Mouse (Mus musculus) midbrain, embryonic 12.5 days (tissue): ENCODE results near the gene Prlhr. TPM values are rescaled to one million over a fixed set of nuclear protein-coding genes. Genes with fewer than 3 reads are reported as not detected.

Experiments
- ATAC-seq: fragments of 200-750 bp; cut with Nextera tagmentation; 2 replicates; pipeline ENCODE4 v1.8.0; 2017; ENCODE audit warnings: low read depth, moderate TSS enrichment, moderate library complexity; ENCODE audit not compliant: low FRiP score
- H3K27ac ChIP-seq: fragments of 300-500 bp; sonication (generic); replicated peaks from 2 replicates; pipeline ENCODE4 v1.5.1; 2016; ENCODE audit warnings: mild to moderate bottlenecking
- H3K27me3 ChIP-seq: fragments of 300-500 bp; sonication (generic); 2 replicates; pipeline ENCODE4 v1.6.1; 2016; ENCODE audit warnings: mild to moderate bottlenecking
- H3K36me3 ChIP-seq: fragments of 300-500 bp; sonication (generic); 2 replicates; pipeline ENCODE4 v1.6.1; 2016
- H3K4me1 ChIP-seq: fragments of 300-500 bp; sonication (generic); 2 replicates; pipeline ENCODE4 v1.6.1; 2016
- H3K4me2 ChIP-seq: fragments of 300-500 bp; sonication (generic); replicated peaks from 2 replicates; pipeline ENCODE4 v1.6.1; 2016; ENCODE audit warnings: mild to moderate bottlenecking, moderate library complexity
- H3K4me3 ChIP-seq: fragments of 300-500 bp; sonication (generic); 2 replicates; pipeline ENCODE4 v1.5.1; 2016; ENCODE audit warnings: mild to moderate bottlenecking
- H3K9ac ChIP-seq: fragments of 300-500 bp; sonication (generic); replicated peaks from 2 replicates; pipeline ENCODE4 v1.6.1; 2016; ENCODE audit warnings: mild to moderate bottlenecking, moderate library complexity
- H3K9me3 ChIP-seq: fragments of 300-500 bp; sonication (generic); 2 replicates; pipeline ENCODE4 v1.6.1; 2016; ENCODE audit warnings: mild to moderate bottlenecking
- WGBS: fragments of 180-500 bp; shearing (Covaris S2); methylation state at CpG from one replicate; pipeline ENCODE4 v1.1.7; 2016; 5-methylcytosine and 5-hydroxymethylcytosine counted together
- polyA plus RNA-seq: library from polyadenylated mRNA; unstranded; fragments of >200 nt; fragmentation: Nextera tagmentation; extraction: Ambion mirVana; gene quantifications from 2 replicates; pipeline ENCODE4 v1.2.1, GENCODE M21; 2016

The Prlhr gene
- polyA plus RNA-seq, result 0.18 and 0.24 TPM in 2 replicates

- peaks cover 29% of the 10 kb centered on the region for H3K4me1 ChIP-seq
- no peaks in the 10 kb centered on the region for H3K9me3 ChIP-seq
- H3K27ac ChIP-seq, result no peak within 1 kb of the TSS
- peak within 1 kb of the TSS; percentile 40 for H3K4me3 ChIP-seq
- WGBS, result 5% methylated on average over 17 of the region's 17 CpGs
- peak; percentile 47 for ATAC-seq
- H3K9ac ChIP-seq, result peak within 1 kb of the TSS; percentile 34
- peak within 1 kb of the TSS; percentile 70 for H3K4me2 ChIP-seq
- H3K36me3 ChIP-seq, result no peaks in the 10 kb centered on the region
- peaks cover 49% of the 10 kb centered on the region for H3K27me3 ChIP-seq
These were observed at the start of gene Prlhr for GRCm38 (mm10) chr19:60468254-60468762. Gene Prlhr (minus strand): TSS chr19:60468304.

GRCm38 (mm10) chr19:60515064-60515463, 47.0 kb upstream of the Prlhr start:
- H3K36me3 ChIP-seq, result no peaks in the 10 kb centered on the region
- H3K9me3 ChIP-seq, result no peaks in the 10 kb centered on the region
- 66% methylated on average over 2 of the region's 2 CpGs for WGBS
- H3K9ac ChIP-seq, result no peak overlapping the region
- no peak overlapping the region for H3K27ac ChIP-seq
- H3K4me2 ChIP-seq, result no peak overlapping the region
- no peak for ATAC-seq
- H3K4me3 ChIP-seq, result no peak overlapping the region
- H3K4me1 ChIP-seq, result 0 out of 2 replicates have a peak, but pooled peaks cover 4% of the 10 kb centered on the region
- H3K27me3 ChIP-seq, result peaks cover 3% of the 10 kb centered on the region; the same call in 1 of the 2 replicates

GRCm38 (mm10) chr19:60513431-60513830, 45.3 kb upstream of the Prlhr start:
- Histone ChIP-seq H3K4me1 (peaks cover 4% of the 10 kb centered on the region; the same call in 1 of the 2 replicates), H3K27me3 (peaks cover 3% of the 10 kb centered on the region; the same call in 1 of the 2 replicates), H3K9ac (no peak overlapping the region), H3K36me3 (no peaks in the 10 kb centered on the region), H3K27ac (no peak overlapping the region), H3K4me2 (no peak overlapping the region), H3K9me3 (no peaks in the 10 kb centered on the region), H3K4me3 (no peak overlapping the region)
- ATAC-seq, result no peak
- 50% methylated on average over 3 of the region's 3 CpGs for WGBS

- no peaks in the 10 kb centered on the region for H3K36me3 ChIP-seq
- H3K4me1 ChIP-seq, result no peaks in the 10 kb centered on the region
- no peak overlapping the region for H3K9ac ChIP-seq
- no peak overlapping the region for H3K27ac ChIP-seq
- H3K4me2 ChIP-seq, result no peak overlapping the region
- H3K4me3 ChIP-seq, result no peak overlapping the region
- ATAC-seq, result no peak
- H3K27me3 ChIP-seq, result no peaks in the 10 kb centered on the region
- no peaks in the 10 kb centered on the region for H3K9me3 ChIP-seq
These were observed 32.1 kb upstream of the Prlhr start for GRCm38 (mm10) chr19:60500209-60500608.

GRCm38 (mm10) chr19:60497171-60497570, 29.1 kb upstream of the Prlhr start:
- Histone ChIP-seq H3K27ac (no peak overlapping the region), H3K4me3 (no peak overlapping the region), H3K4me1 (no peaks in the 10 kb centered on the region), H3K27me3 (no peaks in the 10 kb centered on the region), H3K9me3 (no peaks in the 10 kb centered on the region), H3K36me3 (no peaks in the 10 kb centered on the region), H3K4me2 (no peak overlapping the region), H3K9ac (no peak overlapping the region)
- WGBS, result 80% methylated on average over 4 of the region's 4 CpGs
- ATAC-seq, result no peak

- no peak overlapping the region for H3K4me2 ChIP-seq
- no peaks in the 10 kb centered on the region for H3K36me3 ChIP-seq
- no peaks in the 10 kb centered on the region for H3K4me1 ChIP-seq
- 68% methylated on average over 3 of the region's 3 CpGs for WGBS
- no peak overlapping the region for H3K27ac ChIP-seq
- no peaks in the 10 kb centered on the region for H3K9me3 ChIP-seq
- H3K27me3 ChIP-seq, result no peaks in the 10 kb centered on the region; the same call in 1 of the 2 replicates
- H3K4me3 ChIP-seq, result no peak overlapping the region
- no peak for ATAC-seq
- H3K9ac ChIP-seq, result no peak overlapping the region
These were observed 27.7 kb upstream of the Prlhr start for GRCm38 (mm10) chr19:60495772-60496171.

DNA sequence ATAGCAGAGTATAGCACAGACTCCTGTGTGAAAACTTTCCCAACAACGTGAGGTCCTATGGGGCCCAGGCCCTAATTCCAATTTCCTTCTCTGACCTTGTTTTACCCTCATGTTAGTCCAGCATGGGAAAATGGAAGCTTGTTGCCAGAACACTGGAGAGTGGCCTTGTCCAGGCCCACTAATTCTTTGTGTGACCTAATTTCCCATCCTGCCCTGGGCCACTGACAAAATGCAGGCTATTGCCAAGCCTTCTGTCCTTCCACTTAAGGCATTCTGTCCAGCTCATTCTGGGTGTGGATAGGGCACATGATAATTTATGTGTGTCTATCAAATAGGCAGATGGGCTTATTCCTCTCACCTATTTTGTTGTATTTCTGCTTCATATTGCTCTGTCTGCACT, 21.5 kb upstream of the Prlhr start:
- no peaks in the 10 kb centered on the region; the same call in 1 of the 2 replicates for H3K27me3 ChIP-seq
- WGBS, result 88% methylated on average over 1 of the region's 1 CpGs

GRCm38 (mm10) chr19:60485261-60485660, 17.2 kb upstream of the Prlhr start:
- Histone ChIP-seq H3K9me3 (no peaks in the 10 kb centered on the region), H3K9ac (no peak overlapping the region), H3K27ac (no peak overlapping the region), H3K4me2 (no peak overlapping the region), H3K36me3 (no peaks in the 10 kb centered on the region), H3K4me3 (no peak overlapping the region), H3K4me1 (no peaks in the 10 kb centered on the region), H3K27me3 (no peaks in the 10 kb centered on the region)
- no peak for ATAC-seq

More for the DNA sequence above, 21.5 kb upstream of the Prlhr start:
- Histone ChIP-seq H3K9ac (no peak overlapping the region), H3K4me1 (no peaks in the 10 kb centered on the region), H3K9me3 (no peaks in the 10 kb centered on the region), H3K27ac (no peak overlapping the region), H3K4me2 (no peak overlapping the region), H3K36me3 (no peaks in the 10 kb centered on the region), H3K4me3 (no peak overlapping the region)
- no peak for ATAC-seq

GRCm38 (mm10) chr19:60478859-60479258, 10.8 kb upstream of the Prlhr start:
- H3K4me3 ChIP-seq, result no peak overlapping the region
- H3K9ac ChIP-seq, result no peak overlapping the region
- ATAC-seq, result no peak
- H3K27me3 ChIP-seq, result no peaks in the 10 kb centered on the region
- H3K9me3 ChIP-seq, result no peaks in the 10 kb centered on the region
- H3K4me2 ChIP-seq, result no peak overlapping the region
- no peak overlapping the region for H3K27ac ChIP-seq
- H3K36me3 ChIP-seq, result no peaks in the 10 kb centered on the region
- no peaks in the 10 kb centered on the region for H3K4me1 ChIP-seq
- 42% methylated on average over 1 of the region's 1 CpGs for WGBS

- ATAC-seq, result no peak
- no peak overlapping the region for H3K4me3 ChIP-seq
- no peaks in the 10 kb centered on the region for H3K36me3 ChIP-seq
- WGBS, result 63% methylated on average over 2 of the region's 2 CpGs
- no peaks in the 10 kb centered on the region for H3K27me3 ChIP-seq
- no peak overlapping the region for H3K4me2 ChIP-seq
- H3K27ac ChIP-seq, result no peak overlapping the region
- H3K9me3 ChIP-seq, result no peaks in the 10 kb centered on the region
- H3K9ac ChIP-seq, result no peak overlapping the region
- H3K4me1 ChIP-seq, result no peaks in the 10 kb centered on the region
These were observed 9.7 kb upstream of the Prlhr start for GRCm38 (mm10) chr19:60477788-60478187.

- Histone ChIP-seq H3K27ac (no peak overlapping the region), H3K36me3 (no peaks in the 10 kb centered on the region), H3K4me1 (peaks cover 27% of the 10 kb centered on the region), H3K9me3 (no peaks in the 10 kb centered on the region), H3K9ac (no peak overlapping the region), H3K4me2 (peak overlapping the region; percentile 70), H3K27me3 (peaks cover 49% of the 10 kb centered on the region), H3K4me3 (peak overlapping the region; percentile 40)
- under 1% methylated on average over 10 of the region's 10 CpGs for WGBS
- ATAC-seq, result no peak
These were observed 742 bp upstream of the Prlhr start for GRCm38 (mm10) chr19:60468846-60469245.

GRCm38 (mm10) chr19:60467588-60468007, 506 bp downstream of the Prlhr start:
- Histone ChIP-seq H3K4me2 (peak overlapping the region; percentile 70), H3K9ac (peak overlapping the region; percentile 15; the same call in 1 of the 2 replicates), H3K9me3 (no peaks in the 10 kb centered on the region), H3K36me3 (no peaks in the 10 kb centered on the region), H3K4me1 (peaks cover 29% of the 10 kb centered on the region), H3K27me3 (peaks cover 49% of the 10 kb centered on the region), H3K27ac (no peak overlapping the region), H3K4me3 (peak overlapping the region; percentile 40)
- peak; percentile 57 for ATAC-seq
- WGBS, result 11% methylated on average over 31 of the region's 31 CpGs
